Mouse (Mus musculus) hindlimb bud, embryonic 11.5 days (tissue): ENCODE measurements around the gene Ssu2.

ENCODE experiments used
- DNase-seq: peaks from one replicate; pipeline ENCODE4 v3.0.0-alpha.2; 2012; ENCODE audit warnings: low read depth, low spot score; ENCODE audit errors: extremely low spot score

Gene Ssu2

DNA sequence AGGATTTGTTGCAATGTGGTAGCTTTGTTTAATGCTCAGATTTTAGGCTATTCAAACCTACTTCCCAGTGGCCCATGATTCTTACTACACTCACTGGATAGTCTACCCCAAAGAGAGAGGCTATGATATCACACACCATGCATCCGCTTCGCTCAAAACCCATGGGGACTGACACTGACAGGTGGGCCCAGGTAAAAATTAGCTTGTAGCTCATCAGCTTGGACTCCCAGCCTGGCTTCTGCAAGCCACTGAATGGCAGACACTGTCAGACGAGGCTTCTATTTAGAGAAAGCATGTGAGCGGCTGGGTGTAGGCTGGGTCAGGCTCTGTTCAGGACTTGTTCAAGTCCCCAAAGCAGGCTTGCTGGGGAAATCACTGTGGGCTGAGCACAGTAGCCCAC is 37.4 kb downstream of the Ssu2 start:
- DNase-seq, result no peak

DNA sequence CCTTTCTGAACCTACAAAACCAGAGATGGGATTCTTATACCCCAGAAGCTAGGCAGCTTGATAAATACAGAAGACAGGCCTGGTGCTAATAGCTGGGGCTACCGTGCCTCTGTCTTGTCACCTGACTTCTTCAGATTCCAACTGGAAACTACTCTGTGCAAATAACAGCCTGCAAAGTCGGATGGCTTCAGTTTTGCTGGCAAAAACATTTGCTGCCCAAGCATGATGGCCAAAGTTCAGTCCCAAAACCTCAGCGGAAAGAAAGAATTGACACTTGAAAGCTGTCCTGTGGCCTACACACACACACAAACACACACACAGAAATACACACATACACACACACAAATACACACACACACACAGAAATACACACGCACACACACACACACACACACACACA is 48.8 kb downstream of the Ssu2 start:
- no peak for DNase-seq

DNA sequence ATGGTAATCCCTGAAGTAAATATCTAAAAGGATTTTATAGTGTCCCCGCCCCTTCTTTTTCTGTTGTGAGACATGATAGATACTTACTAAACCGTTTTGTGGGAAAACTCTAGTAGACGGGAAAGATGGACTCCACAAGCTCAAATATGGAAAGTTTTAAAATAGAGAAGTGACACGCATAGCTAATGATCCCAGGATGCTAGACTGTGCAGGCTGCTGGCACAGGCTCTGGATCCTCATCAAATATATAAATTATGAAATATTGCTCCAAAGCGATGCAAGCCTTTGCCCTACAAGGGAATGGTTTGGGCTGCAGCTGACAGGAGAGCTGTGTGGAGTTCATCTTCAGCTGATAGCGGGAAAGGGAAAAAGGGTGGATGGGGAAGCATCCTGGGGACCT is 50.2 kb downstream of the Ssu2 start:
- no peak for DNase-seq

DNA sequence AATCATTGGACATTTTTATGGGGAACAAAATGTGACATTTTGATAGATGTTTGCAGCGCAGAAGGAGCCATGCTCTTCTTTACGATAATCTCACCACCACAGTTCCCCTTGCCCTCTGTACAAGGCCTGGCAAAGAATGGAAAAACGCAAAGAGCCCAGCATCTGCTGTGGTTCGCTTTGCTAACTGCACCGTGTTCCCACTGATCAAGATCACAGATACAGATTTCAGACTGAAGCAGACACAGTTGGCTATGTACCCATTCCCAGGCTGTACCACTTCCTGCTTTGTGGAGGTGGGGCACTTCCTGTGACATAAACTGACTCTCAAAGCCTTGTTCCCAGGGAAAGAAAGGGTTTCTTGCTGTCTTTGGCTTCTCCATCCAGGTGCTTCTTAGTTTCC is 53.9 kb downstream of the Ssu2 start:
- no peak for DNase-seq

DNA sequence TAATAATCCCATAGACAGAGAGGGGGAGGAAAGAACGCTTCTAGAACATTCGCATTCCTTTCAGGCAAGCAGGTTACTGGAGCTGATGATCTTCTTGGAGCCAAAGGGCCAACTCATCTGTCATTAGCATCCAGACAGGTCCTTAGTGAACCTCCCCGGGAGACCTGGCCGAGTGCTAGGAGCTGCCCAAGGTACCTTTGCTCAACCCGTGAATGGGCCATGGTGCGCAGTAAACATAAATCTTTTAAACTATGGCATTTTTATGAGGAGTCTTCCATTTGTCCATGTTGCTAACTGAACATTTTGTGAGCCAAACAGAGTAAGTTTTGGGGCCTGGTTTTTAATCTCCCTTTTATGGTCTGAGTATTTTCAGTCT is 56.6 kb downstream of the Ssu2 start:
- no peak for DNase-seq

DNA sequence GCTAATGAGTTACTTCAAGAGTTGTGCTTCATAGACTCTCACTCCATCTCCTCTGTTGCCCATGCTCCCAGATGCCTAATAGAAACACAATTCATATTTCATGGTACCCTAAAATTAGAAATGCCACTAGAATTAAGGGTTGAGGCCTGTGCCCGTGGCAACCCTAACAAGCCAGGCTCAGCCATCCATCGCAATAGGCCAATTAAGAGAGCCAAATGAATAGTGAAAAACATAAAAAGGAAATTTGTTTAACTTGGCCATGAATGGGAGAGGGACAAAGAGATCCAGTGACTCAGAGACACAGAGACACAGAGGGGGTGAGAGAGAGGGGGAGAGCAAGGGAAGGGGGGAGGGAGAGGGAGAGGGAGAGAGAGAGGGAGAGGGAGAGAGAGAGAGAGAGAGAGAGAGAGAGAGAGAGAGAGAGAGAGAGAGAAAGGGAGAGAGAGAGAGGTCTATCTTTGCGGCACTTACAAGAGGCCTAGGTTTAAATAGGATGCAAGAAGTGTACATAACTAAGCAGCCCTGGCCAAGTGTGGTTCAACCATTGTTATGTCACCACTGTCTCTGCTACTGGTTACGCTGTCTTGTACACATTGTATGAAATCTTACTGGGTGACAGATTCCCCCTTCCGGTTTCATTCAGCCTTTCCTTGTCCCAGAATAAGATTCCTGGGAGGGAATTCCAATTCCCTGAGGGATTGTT is 57.2 kb downstream of the Ssu2 start:
- DNase-seq, result no peak

DNA sequence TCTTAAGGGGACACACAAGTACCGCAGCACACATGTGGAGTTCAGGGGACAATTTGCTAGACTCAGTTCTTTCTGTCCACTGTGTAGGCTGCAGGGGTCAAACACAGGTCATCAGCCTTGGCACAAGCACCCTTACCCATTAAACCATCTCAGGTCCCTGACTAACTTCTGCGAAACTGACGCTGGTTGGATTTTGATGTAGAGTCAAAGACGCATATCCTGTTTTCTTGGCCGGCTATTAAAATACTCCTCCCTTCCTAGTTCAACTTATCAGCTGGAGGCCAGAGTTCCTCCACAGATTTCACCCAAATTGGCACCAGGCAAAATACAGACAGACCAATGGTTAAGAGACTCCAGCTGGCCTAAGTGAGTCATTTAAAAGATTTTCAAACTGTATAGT is 60.0 kb downstream of the Ssu2 start:
- no peak for DNase-seq

DNA sequence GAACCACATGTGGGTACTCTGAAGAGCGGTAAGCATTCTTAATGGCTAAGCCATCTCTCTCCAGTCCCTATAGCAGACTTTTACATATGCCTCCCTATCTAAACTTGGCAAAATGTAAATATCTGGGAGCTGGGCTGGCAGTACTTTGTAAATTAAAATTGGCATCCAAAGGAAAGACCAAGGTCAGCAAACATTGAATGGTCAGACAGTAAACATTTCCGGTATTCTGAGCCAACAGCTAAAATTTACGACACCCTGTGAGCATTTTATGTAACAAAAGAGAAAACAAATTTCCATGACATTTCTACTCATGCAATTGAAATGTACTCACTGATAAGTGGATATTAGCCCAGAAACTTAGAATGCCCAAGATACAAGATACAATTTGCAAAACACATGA is 62.6 kb downstream of the Ssu2 start:
- DNase-seq, result no peak

DNA sequence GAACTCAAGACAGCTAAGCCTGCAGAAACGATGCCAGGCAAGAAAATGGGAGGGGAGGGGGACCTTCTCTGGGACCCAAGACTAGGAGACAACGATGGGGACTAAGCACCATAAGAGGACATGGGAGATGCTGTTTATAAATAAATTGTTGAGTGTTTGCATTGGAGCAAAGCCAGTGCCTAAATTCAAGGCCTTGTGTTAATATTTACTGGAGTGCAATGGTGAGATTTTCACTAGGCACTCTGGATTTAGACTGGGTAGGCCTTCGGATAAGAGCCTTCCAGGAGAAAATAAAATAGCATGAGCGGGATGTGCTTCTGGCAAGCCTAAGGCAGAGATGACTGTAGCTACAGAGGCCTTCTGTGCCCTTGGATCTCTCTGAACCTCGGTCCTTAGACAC is 64.9 kb downstream of the Ssu2 start:
- DNase-seq, result no peak

DNA sequence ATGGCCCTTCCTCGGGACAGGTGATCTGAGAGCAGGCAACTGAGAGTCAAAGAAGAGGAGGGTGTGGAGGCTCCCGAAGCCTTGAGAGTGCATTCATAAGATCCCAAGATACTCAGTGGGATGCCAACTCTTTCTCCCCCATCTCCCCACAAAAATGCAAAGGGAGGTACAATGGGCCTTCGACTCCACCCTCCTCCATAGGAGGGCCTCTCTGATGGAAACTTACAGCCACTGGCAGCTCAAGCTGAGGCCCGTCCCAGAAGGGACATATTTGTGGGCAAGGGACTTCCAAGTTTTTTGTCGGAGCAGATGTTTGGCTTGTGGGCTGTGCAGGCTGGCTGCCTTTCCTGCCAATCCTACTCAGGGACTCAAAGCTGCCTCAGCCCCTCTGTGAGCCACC is 67.1 kb downstream of the Ssu2 start:
- DNase-seq, result no peak

DNA sequence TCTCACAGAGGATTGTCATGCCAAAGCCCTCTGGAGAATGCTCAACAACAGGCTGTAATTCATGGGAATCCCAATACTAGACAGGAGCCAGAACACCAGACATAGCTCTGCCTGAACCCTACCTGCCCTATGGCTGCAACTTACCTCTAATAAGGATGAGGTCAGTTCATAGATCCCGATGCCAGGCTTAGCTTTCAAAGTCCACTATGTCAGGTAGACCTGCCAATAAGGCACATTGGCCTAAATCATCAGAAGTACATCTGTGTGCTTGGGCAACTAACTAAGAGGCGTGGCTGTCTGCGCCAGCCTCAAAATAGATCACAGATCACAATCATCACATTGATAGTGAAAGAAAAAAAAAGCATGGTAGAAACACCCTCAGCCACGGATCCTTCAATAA is 68.4 kb downstream of the Ssu2 start:
- no peak for DNase-seq

DNA sequence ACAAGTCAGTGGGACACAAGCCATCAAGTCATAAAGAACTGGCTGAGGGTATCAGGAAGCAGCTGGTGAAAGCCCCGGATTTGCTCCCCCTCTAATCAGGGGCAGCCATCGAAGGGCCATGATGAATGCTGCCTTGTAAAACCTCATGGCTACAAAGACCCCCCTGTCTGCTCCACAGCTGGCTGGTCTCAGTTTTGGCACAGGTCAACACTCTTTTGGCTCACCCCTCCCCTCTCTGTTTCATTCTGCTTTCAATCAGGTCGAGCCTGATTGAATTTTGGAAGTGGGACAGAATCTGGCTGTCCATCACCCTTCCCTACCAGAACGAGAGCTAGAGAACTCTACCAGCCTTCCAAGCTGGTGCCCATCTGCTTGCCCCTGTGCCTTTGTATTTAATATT is 76.4 kb downstream of the Ssu2 start:
- no peak for DNase-seq

DNA sequence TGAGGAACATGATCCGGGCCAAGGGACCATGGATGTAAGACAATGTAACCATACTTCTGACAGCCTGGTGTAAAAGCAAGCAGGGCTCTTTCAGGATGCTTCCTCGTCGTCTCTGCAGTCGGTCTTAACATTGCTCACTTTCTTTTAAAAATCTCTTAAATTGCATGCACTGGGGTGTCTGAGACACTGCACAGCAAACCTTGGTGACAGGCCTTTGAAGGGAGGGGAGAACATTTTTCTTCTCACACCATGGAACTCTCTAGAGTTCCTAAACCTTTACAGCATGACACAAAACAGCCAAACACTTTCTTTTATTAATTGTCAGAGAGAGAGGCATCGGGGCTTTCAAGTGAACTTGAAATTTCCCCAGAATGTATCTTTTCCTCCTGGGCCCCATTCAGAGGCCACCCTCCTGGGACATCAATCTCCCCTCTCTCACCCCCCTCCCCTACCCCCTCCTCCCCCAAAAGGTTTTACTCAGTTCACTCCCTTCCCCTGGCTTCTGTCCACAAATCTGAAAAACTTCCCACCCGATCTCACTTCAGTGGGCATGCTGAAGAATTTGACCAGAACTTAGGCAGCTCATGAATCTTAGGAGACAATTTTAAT is 78.4 kb downstream of the Ssu2 start:
- no peak for DNase-seq
